8 mouse cellular contexts compared by ENCODE assay signal in the genomic region with DNA sequence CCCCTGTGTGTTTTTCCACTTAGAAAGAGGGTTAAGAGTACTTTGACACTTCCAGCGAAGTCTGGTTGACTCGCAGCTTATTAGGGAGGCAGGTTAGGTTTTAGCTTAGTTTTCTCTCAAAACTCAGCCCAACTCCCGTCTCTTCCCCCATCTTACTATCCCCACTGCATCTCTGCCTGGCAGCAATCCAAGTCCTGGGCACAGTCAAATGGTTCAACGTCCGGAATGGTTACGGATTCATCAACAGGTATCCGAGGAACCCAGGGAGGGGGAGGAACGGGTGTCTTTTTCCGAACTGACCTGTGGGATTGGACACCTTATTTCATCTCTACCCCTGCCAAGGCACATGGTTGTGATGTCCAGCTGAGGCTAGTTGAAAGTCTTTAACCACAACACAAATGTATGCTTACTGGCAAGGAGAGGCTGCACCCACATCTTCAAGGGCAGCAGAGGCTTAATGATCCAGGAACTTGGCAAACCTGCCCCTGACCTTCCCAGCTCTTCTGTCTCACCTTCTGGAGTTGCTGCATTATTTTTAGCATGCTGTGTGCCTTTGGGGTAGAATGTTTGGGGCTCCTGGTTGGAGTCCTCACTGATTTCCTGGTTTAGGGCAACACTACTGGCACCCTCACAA. TPM values are rescaled to one million over a fixed set of nuclear protein-coding genes. Genes with fewer than 3 reads are reported as not detected.
DNase-seq lines count a peak whose midpoint lies in the region; ATAC-seq and TF ChIP-seq lines count a peak whose summit lies in the region.

No protein-coding gene starts in this region.

- H3K27me3 ChIP-seq in forebrain, postnatal 0 days (ENCODE audit: insufficient read depth, low read length) = no peaks in the 10 kb centered on the region
- H3K27me3 ChIP-seq in kidney, adult 2 months (replicated peaks; ENCODE audit: control insufficient read depth, insufficient read depth, low read length) = 0 out of 2 replicates have a peak, but pooled peaks cover 1% of the 10 kb centered on the region
- H3K27me3 ChIP-seq in midbrain, embryonic 13.5 days = peaks cover 46% of the 10 kb centered on the region

- peak; percentile 46 for DNase-seq in cerebellum, adult 9-11 months
- DNase-seq in cerebellum, postnatal 4 days (ENCODE audit: low spot score in 2 of 2) = no peak
- DNase-seq in forebrain, postnatal 0 days = no peak
- peak; percentile 66 for DNase-seq in kidney, adult 2 months
- DNase-seq in layer of hippocampus, adult 9-11 months = no peak
- no peak for DNase-seq in ovary, adult 18-20 months (ENCODE audit: low spot score)
- no peak for DNase-seq in lung, adult 2 months

- no peaks in the 10 kb centered on the region for H3K36me3 ChIP-seq in forebrain, postnatal 0 days (ENCODE audit: insufficient read depth)
- H3K36me3 ChIP-seq in kidney, adult 2 months (ENCODE audit: control insufficient read depth, insufficient read depth, low read length) = no peaks in the 10 kb centered on the region
- H3K36me3 ChIP-seq in midbrain, embryonic 13.5 days = no peaks in the 10 kb centered on the region

- H3K4me3 ChIP-seq in forebrain, postnatal 0 days (ENCODE audit: low read depth, low read length) = peak overlapping the region; percentile 55
- H3K4me3 ChIP-seq in kidney, adult 2 months (ENCODE audit: insufficient read depth, low read depth, low read length) = peak overlapping the region; percentile 13; the same call in 1 of the 2 replicates
- H3K4me3 ChIP-seq in midbrain, embryonic 13.5 days (replicated peaks) = peak overlapping the region; percentile 61
- H3K4me3 ChIP-seq in lung, adult 2 months (replicated peaks; ENCODE audit: extremely low read depth, low read depth, low read length) = no peak overlapping the region

- no peak for TF ChIP-seq POLR2A in kidney, adult 2 months (IDR thresholded peaks at IDR 0.05; ENCODE audit: low read depth, low read length)
- TF ChIP-seq POLR2A in lung, adult 2 months (IDR thresholded peaks at IDR 0.05; ENCODE audit: borderline replicate concordance, extremely low read depth, low read depth, low read length) = no peak

- no peak overlapping the region for H3K9ac ChIP-seq in forebrain, postnatal 0 days
- peak overlapping the region; percentile 75 for H3K9ac ChIP-seq in midbrain, embryonic 13.5 days (replicated peaks)

- no peak for TF ChIP-seq CTCF in forebrain, postnatal 0 days (IDR thresholded peaks at IDR 0.05; ENCODE audit: low read depth)
- TF ChIP-seq CTCF in kidney, adult 2 months (conservative IDR thresholded peaks at IDR 0.05; ENCODE audit: insufficient read depth, insufficient read length, low read depth, low read length) = no peak
- TF ChIP-seq CTCF in lung, adult 2 months (IDR thresholded peaks at IDR 0.05; ENCODE audit: insufficient read depth, low read length) = no peak

- H3K9me3 ChIP-seq in forebrain, postnatal 0 days (ENCODE audit: low read length) = no peaks in the 10 kb centered on the region
- no peaks in the 10 kb centered on the region for H3K9me3 ChIP-seq in midbrain, embryonic 13.5 days

- H3K4me1 ChIP-seq in forebrain, postnatal 0 days (ENCODE audit: insufficient read depth) = peaks cover 8% of the 10 kb centered on the region
- peaks cover 9% of the 10 kb centered on the region for H3K4me1 ChIP-seq in kidney, adult 2 months (ENCODE audit: control insufficient read depth, insufficient read depth, low read length)
- H3K4me1 ChIP-seq in midbrain, embryonic 13.5 days (replicated peaks) = peaks cover 21% of the 10 kb centered on the region
- peaks cover 4% of the 10 kb centered on the region for H3K4me1 ChIP-seq in lung, adult 2 months (ENCODE audit: control insufficient read depth, insufficient read depth, low read length)

- no peak for ATAC-seq in forebrain, postnatal 0 days
- no peak for ATAC-seq in midbrain, embryonic 13.5 days

- peak overlapping the region; percentile 98 for H3K4me2 ChIP-seq in forebrain, postnatal 0 days (ENCODE audit: low read depth)
- H3K4me2 ChIP-seq in midbrain, embryonic 13.5 days (replicated peaks) = peak overlapping the region; percentile 99

- no peak overlapping the region for H3K27ac ChIP-seq in forebrain, postnatal 0 days (ENCODE audit: low read depth, low read length)
- peak overlapping the region; percentile 68 for H3K27ac ChIP-seq in kidney, adult 2 months (ENCODE audit: insufficient read depth, low read depth, low read length)
- no peak overlapping the region for H3K27ac ChIP-seq in midbrain, embryonic 13.5 days

- 36% methylated on average over 9 of the region's 9 CpGs for WGBS in forebrain, postnatal 0 days
- 16% methylated on average over 9 of the region's 9 CpGs for WGBS in kidney, adult 2 months
- 44% methylated on average over 9 of the region's 9 CpGs for WGBS in midbrain, embryonic 13.5 days
- 31% methylated on average over 9 of the region's 9 CpGs for WGBS in lung, adult 2 months

RNA-seq across cellular contexts. Expression of a gene that starts 1.2 kb away (rescaled TPM):
- total RNA-seq in forebrain, postnatal 0 days (2014; rRNA removed) = 7.8 and 22.8 TPM in 2 replicates
- polyA plus RNA-seq in forebrain, postnatal 0 days (2015; fragmentation: Nextera tagmentation; extraction: Ambion mirVana) = 1.5 and 2.5 TPM in 2 replicates
- 60.5 and 71.7 TPM in 2 replicates for polyA plus RNA-seq in kidney, adult 2 months (2012; rRNA removed)
- polyA plus RNA-seq in midbrain, embryonic 13.5 days (2015; fragmentation: Nextera tagmentation; extraction: Ambion mirVana) = 3.9 and 4.2 TPM in 2 replicates
- polyA plus RNA-seq in lung, adult 2 months (2012; rRNA removed) = 4.6 and 6.7 TPM in 2 replicates

RNA-seq across cellular contexts. Expression of a gene that starts 11.2 kb away (rescaled TPM):
- total RNA-seq in forebrain, postnatal 0 days (2014; rRNA removed) = 4.1 and 7.8 TPM in 2 replicates
- polyA plus RNA-seq in forebrain, postnatal 0 days (2015; fragmentation: Nextera tagmentation; extraction: Ambion mirVana) = 3.5 and 3.9 TPM in 2 replicates
- polyA plus RNA-seq in kidney, adult 2 months (2012; rRNA removed) = 74.2 and 78.6 TPM in 2 replicates
- 4.3 and 4.4 TPM in 2 replicates for polyA plus RNA-seq in midbrain, embryonic 13.5 days (2015; fragmentation: Nextera tagmentation; extraction: Ambion mirVana)
- 22.3 and 40.4 TPM in 2 replicates for polyA plus RNA-seq in lung, adult 2 months (2012; rRNA removed)

RNA-seq across cellular contexts. Expression of a gene that starts 15.1 kb away (rescaled TPM):
- 489 and 520 TPM in 2 replicates for total RNA-seq in forebrain, postnatal 0 days (2014; rRNA removed)
- polyA plus RNA-seq in forebrain, postnatal 0 days (2015; fragmentation: Nextera tagmentation; extraction: Ambion mirVana) = 1,306 and 1,372 TPM in 2 replicates
- 465 and 575 TPM in 2 replicates for polyA plus RNA-seq in kidney, adult 2 months (2012; rRNA removed)
- polyA plus RNA-seq in midbrain, embryonic 13.5 days (2015; fragmentation: Nextera tagmentation; extraction: Ambion mirVana) = 1,160 and 1,188 TPM in 2 replicates
- polyA plus RNA-seq in lung, adult 2 months (2012; rRNA removed) = 216 and 372 TPM in 2 replicates

RNA-seq across cellular contexts. Expression of a gene that starts 23.1 kb away (rescaled TPM):
- total RNA-seq in forebrain, postnatal 0 days (2014; rRNA removed) = 44.4 and 48.0 TPM in 2 replicates
- 64.9 and 67.1 TPM in 2 replicates for polyA plus RNA-seq in forebrain, postnatal 0 days (2015; fragmentation: Nextera tagmentation; extraction: Ambion mirVana)
- 72.9 and 75.5 TPM in 2 replicates for polyA plus RNA-seq in kidney, adult 2 months (2012; rRNA removed)
- 81.9 and 87.0 TPM in 2 replicates for polyA plus RNA-seq in midbrain, embryonic 13.5 days (2015; fragmentation: Nextera tagmentation; extraction: Ambion mirVana)
- polyA plus RNA-seq in lung, adult 2 months (2012; rRNA removed) = 104 and 112 TPM in 2 replicates

RNA-seq across cellular contexts. Expression of a gene that starts 27.7 kb away (rescaled TPM):
- not detected in 2 replicates for total RNA-seq in forebrain, postnatal 0 days (2014; rRNA removed)
- 0.34 and 0.42 TPM in 2 replicates for polyA plus RNA-seq in forebrain, postnatal 0 days (2015; fragmentation: Nextera tagmentation; extraction: Ambion mirVana)
- 39.2 and 40.0 TPM in 2 replicates for polyA plus RNA-seq in kidney, adult 2 months (2012; rRNA removed)
- 0.32 and 1.1 TPM in 2 replicates for polyA plus RNA-seq in midbrain, embryonic 13.5 days (2015; fragmentation: Nextera tagmentation; extraction: Ambion mirVana)
- 60.5 and 63.7 TPM in 2 replicates for polyA plus RNA-seq in lung, adult 2 months (2012; rRNA removed)

Comparison
In these comparisons a context has a peak if more than half of its experiments do, and no peak if none do; other contexts are left out.
1. DNase-seq: peak in cerebellum, adult 9-11 months (single experiment) and kidney, adult 2 months (single experiment); none in cerebellum, postnatal 4 days (0 of 2), forebrain, postnatal 0 days (single experiment), layer of hippocampus, adult 9-11 months (single experiment), ovary, adult 18-20 months (single experiment) and lung, adult 2 months (single experiment).